Mouse (Mus musculus): ENCODE measurements around the gene Tjap1. TPM values are rescaled to one million over a fixed set of nuclear protein-coding genes. Genes with fewer than 3 reads are reported as not detected.

The Tjap1 gene
- total RNA-seq, 2 experiments from 2014 or later = 38.4 to 60.3 TPM

- DNase-seq (ENCODE audit: extremely low spot score in 1 of 2, low spot score in 2 of 2) = no peak
- peak overlapping the region; percentile 68 for H3K27ac ChIP-seq
- no peak overlapping the region for H3K4me3 ChIP-seq
- intact Hi-C loops (cut with DNase I) = no loop called here
- TF ChIP-seq CTCF (IDR thresholded peaks at IDR 0.05) = no peak
These were observed 4.6 kb downstream of the Tjap1 start for GRCm38 (mm10) chr17:46278011-46278765.

- no peak for TF ChIP-seq CTCF (IDR thresholded peaks at IDR 0.05)
- intact Hi-C loops (cut with DNase I) = no loop called here
- no peak for DNase-seq (ENCODE audit: extremely low spot score in 1 of 2, low spot score in 2 of 2)
- peak overlapping the region; percentile 28; the same call in 1 of the 2 replicates for H3K27ac ChIP-seq
- H3K4me3 ChIP-seq = no peak overlapping the region
These were observed 5.2 kb downstream of the Tjap1 start for GRCm38 (mm10) chr17:46277586-46277985.

GRCm38 (mm10) chr17:46275506-46275905, 7.3 kb downstream of the Tjap1 start:
- Histone ChIP-seq H3K27ac (no peak overlapping the region; the same call in 1 of the 2 replicates), H3K4me3 (no peak overlapping the region)
- TF ChIP-seq CTCF (IDR thresholded peaks at IDR 0.05) = no peak
- DNase-seq (ENCODE audit: extremely low spot score in 1 of 2, low spot score in 2 of 2) = no peak
- intact Hi-C loops (cut with DNase I) = no loop called here

GRCm38 (mm10) chr17:46275034-46275433, 7.8 kb downstream of the Tjap1 start:
- Histone ChIP-seq H3K27ac (no peak overlapping the region; the same call in 1 of the 2 replicates), H3K4me3 (no peak overlapping the region)
- no peak for DNase-seq (ENCODE audit: extremely low spot score in 1 of 2, low spot score in 2 of 2)
- no peak for TF ChIP-seq CTCF (IDR thresholded peaks at IDR 0.05)
- intact Hi-C loops (cut with DNase I) = no loop called here

GRCm38 (mm10) chr17:46274465-46274864, 8.4 kb downstream of the Tjap1 start:
- DNase-seq (ENCODE audit: extremely low spot score in 1 of 2, low spot score in 2 of 2) = no peak
- TF ChIP-seq CTCF (IDR thresholded peaks at IDR 0.05) = no peak
- Histone ChIP-seq H3K27ac (peak overlapping the region; percentile 86), H3K4me3 (no peak overlapping the region)
- intact Hi-C loops (cut with DNase I) = no loop called here

GRCm38 (mm10) chr17:46273803-46274236, 9.0 kb downstream of the Tjap1 start:
- TF ChIP-seq CTCF (IDR thresholded peaks at IDR 0.05) = no peak
- intact Hi-C loops (cut with DNase I) = no loop called here
- peak in 1 of 2 experiments; percentile 22 for DNase-seq (ENCODE audit: extremely low spot score in 1 of 2, low spot score in 2 of 2)
- Histone ChIP-seq H3K27ac (peak overlapping the region; percentile 86), H3K4me3 (no peak overlapping the region)

- Histone ChIP-seq H3K4me3 (no peak overlapping the region), H3K27ac (peak overlapping the region; percentile 86)
- intact Hi-C loops (cut with DNase I) = no loop called here
- DNase-seq (ENCODE audit: extremely low spot score in 1 of 2, low spot score in 2 of 2) = no peak
- no peak for TF ChIP-seq CTCF (IDR thresholded peaks at IDR 0.05)
These were observed 10.2 kb downstream of the Tjap1 start for GRCm38 (mm10) chr17:46272675-46273074.

DNA sequence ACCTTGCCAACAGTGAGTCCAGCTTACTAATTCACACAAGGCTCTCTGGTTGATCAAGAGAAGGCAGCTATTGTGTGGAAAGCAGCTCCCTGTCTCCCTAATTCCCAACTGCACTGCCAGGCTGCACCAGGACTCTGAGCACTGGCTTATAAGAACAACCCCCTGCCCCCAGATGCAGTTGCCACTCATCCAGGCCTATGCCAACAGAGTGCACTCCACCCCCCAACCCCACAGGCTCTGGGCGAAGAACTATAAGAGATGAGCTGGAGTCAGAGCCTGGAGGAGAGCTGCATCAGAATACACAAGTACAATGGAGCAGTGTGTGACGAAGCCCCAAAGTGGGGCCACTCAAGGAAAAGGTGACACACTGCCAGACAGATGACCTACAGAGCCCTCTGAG, 10.8 kb downstream of the Tjap1 start:
- intact Hi-C loops (cut with DNase I) = no loop called here
- TF ChIP-seq CTCF (IDR thresholded peaks at IDR 0.05) = no peak
- H3K27ac ChIP-seq = peak overlapping the region; percentile 64
- no peak overlapping the region for H3K4me3 ChIP-seq
- DNase-seq (ENCODE audit: extremely low spot score in 1 of 2, low spot score in 2 of 2) = peak in 1 of 2 experiments; percentile 12

- Histone ChIP-seq H3K4me3 (no peak overlapping the region), H3K27ac (peak overlapping the region; percentile 36)
- intact Hi-C loops (cut with DNase I) = loop anchor here (5.0 kb wide), 1 partner anchor 122 kb away; no protein-coding TSS in a partner anchor
- no peak for DNase-seq (ENCODE audit: extremely low spot score in 1 of 2, low spot score in 2 of 2)
- no peak for TF ChIP-seq CTCF (IDR thresholded peaks at IDR 0.05)
These were observed 12.9 kb downstream of the Tjap1 start for GRCm38 (mm10) chr17:46269771-46270534.

- intact Hi-C loops (cut with DNase I) = loop anchor here (5.0 kb wide), 1 partner anchor 124 kb away; no protein-coding TSS in a partner anchor
- no peak for TF ChIP-seq CTCF (IDR thresholded peaks at IDR 0.05)
- Histone ChIP-seq H3K27ac (no peak overlapping the region), H3K4me3 (no peak overlapping the region)
- DNase-seq (ENCODE audit: extremely low spot score in 1 of 2, low spot score in 2 of 2) = no peak
These were observed 14.7 kb downstream of the Tjap1 start for GRCm38 (mm10) chr17:46268026-46268720.

- TF ChIP-seq CTCF (IDR thresholded peaks at IDR 0.05) = no peak
- Histone ChIP-seq H3K4me3 (no peak overlapping the region), H3K27ac (no peak overlapping the region)
- no peak for DNase-seq (ENCODE audit: extremely low spot score in 1 of 2, low spot score in 2 of 2)
- intact Hi-C loops (cut with DNase I) = loop anchor here (5.0 kb wide), 1 partner anchor 125 kb away; no protein-coding TSS in a partner anchor
These were observed 15.3 kb downstream of the Tjap1 start for GRCm38 (mm10) chr17:46267511-46267910.
